Mouse (Mus musculus): Measurements from ENCODE around the gene Armh4. TPM values are rescaled to one million over a fixed set of nuclear protein-coding genes. Genes with fewer than 3 reads are reported as not detected.
A peak's percentile ranks its signal among the peaks of the same experiment; 100 is the strongest.
"Not testable (repeated sequence)": the region's sequence is repeated elsewhere in the genome, so short reads cannot be mapped to it uniquely, and the experiment has no call there.

Gene Armh4
- polyA plus RNA-seq (2012; rRNA removed), result 12.8 and 13.2 TPM in 2 replicates

DNA sequence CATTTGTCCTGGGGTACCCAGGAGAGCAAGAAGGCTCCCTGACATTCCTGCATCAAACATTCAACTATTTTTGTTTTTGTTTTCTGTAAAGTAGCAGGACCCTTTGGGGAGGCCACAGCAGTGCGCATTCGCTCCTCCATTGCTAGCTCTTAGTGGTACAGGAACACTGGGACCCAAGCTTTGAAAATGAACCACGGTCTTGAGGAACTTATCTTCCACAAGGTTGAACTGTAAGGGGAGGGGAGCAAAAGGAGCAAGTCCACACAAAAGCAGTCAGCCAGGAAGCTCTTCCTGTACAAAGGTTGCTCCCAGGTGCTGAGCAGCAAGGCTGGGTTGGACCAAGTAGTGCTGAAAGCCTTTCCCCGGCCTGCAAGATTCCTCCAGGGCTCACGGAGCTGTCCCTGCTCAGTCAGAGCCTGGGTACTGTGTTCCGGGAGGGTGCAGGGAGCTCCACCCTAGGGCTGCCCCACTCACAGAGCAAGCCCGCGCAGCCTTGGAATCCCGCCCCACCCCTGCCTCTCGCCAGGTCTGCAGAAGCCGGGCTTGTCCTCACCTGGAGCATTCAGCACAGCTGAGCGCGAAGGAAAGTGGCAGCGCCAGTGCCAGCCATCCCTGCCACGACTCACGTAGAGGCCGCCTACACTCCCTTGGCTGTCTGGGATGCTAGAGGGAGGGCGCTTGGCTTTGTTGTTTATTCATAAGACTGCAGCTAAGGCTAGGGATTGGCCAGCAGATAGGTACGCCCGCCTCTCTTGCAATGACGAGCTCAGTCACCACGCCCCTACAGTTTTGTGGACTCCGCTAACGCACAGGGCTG, at the start of gene Armh4:
Gene Armh4, minus strand, starts transcription at position 669 of the 817 bp plus-strand sequence.
- no peak within 1 kb of the TSS for H3K27ac ChIP-seq (ENCODE audit: insufficient read depth, low read length)
- H3K4me1 ChIP-seq (ENCODE audit: control insufficient read depth, insufficient read depth, low read length), result no peaks in the 10 kb centered on the region; the same call in 1 of the 2 replicates
- peak within 1 kb of the TSS; percentile 45 for H3K4me3 ChIP-seq (ENCODE audit: insufficient read depth, low read length)
- TF ChIP-seq CTCF (IDR thresholded peaks at IDR 0.05; ENCODE audit: extremely low read depth, insufficient read depth, low read length) (no peak), POLR2A (IDR thresholded peaks at IDR 0.05; ENCODE audit: extremely low read depth, insufficient read depth, low read length) (peak; percentile 93)

DNA sequence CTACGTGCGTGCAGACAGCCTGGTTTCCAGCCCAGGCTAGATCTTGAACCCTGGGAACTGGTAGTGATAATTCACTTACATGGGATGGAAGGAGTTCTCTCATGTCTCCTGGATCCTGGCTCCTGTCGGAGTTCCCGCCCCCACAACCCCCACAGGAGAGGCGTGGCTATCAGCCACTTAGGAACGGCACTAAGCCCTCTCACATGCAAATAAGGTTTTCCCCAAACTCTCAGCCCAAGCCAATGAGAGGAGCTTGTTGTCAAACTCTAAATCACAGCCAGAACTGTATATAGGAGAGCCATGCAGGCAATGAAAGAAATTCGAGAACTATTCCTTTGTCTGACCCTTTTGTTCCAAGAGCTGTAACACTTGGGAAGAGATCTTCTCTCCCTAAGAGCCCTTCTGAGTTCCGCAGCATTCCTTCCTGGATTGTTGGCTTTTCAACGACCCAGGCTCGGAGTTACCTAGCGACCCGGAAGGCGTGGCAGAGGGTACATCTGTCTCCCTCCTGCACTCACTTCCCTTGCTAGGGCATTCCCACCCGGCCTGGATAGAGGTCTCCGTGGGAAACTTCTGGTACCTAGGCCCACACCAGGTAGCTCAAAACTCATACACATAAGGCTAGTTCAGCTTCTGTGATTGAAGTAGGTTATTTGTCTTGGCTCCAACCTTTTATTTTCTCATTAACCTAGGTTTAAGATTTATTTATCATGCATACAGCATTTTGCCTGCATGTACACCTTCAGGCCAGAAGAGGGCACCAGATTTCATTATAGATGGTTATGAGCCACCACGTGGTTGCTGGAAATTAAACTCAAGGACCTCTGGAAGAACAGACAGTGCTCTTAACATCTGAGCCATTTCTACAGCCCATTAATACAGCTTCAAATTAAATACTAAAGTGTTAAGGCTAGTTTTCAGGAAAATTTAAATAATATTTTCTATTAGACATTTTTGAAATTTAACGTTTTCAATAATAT, 46.3 kb upstream of the Armh4 start:
- H3K4me3 ChIP-seq (ENCODE audit: insufficient read depth, low read length), result no peak overlapping the region
- no peaks in the 10 kb centered on the region for H3K4me1 ChIP-seq (ENCODE audit: control insufficient read depth, insufficient read depth, low read length)
- no peak overlapping the region for H3K27ac ChIP-seq (ENCODE audit: insufficient read depth, low read length)
- TF ChIP-seq CTCF (IDR thresholded peaks at IDR 0.05; ENCODE audit: extremely low read depth, insufficient read depth, low read length), result no peak
- TF ChIP-seq POLR2A (IDR thresholded peaks at IDR 0.05; ENCODE audit: extremely low read depth, insufficient read depth, low read length), result no peak

- not testable (repeated sequence) for H3K4me1 ChIP-seq (ENCODE audit: control insufficient read depth, insufficient read depth, low read length); H3K27ac ChIP-seq (ENCODE audit: insufficient read depth, low read length)
Measured at GRCm38 (mm10) chr14:49819721-49820440, 36.7 kb upstream of the Armh4 start.

DNA sequence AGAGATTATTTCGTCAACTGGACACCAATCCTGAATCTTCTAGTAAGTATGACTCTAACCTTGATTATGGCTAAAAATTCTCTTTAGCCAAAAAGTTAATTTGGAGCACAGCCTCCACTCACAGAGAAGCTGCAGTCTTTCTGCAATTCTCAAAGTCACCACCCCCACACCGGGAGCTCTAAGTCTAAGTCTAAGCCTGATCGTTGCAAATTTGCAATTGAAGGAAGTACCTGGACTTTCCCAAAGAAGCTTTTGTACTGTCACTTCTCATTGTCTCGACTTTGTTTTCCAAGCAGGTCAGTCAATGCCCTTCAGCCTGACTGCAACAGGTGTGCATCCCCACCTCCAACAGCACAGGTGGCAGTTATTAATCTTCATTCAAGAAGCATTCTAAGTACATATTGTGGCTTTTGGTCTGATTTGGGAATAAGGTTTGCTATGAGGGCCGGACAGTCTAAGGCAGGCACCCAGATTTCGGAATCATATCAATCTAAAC, 35.6 kb upstream of the Armh4 start:
- H3K4me3 ChIP-seq (ENCODE audit: insufficient read depth, low read length); H3K4me1 ChIP-seq (ENCODE audit: control insufficient read depth, insufficient read depth, low read length); H3K27ac ChIP-seq (ENCODE audit: insufficient read depth, low read length): not testable (repeated sequence)

More at GRCm38 (mm10) chr14:49819721-49820440, 36.7 kb upstream of the Armh4 start:
- H3K4me3 ChIP-seq (ENCODE audit: insufficient read depth, low read length), result not testable (repeated sequence)

- not testable (repeated sequence) for H3K27ac ChIP-seq (ENCODE audit: insufficient read depth, low read length); H3K4me1 ChIP-seq (ENCODE audit: control insufficient read depth, insufficient read depth, low read length); H3K4me3 ChIP-seq (ENCODE audit: insufficient read depth, low read length)
Measured at GRCm38 (mm10) chr14:49812966-49813365, 29.8 kb upstream of the Armh4 start.

DNA sequence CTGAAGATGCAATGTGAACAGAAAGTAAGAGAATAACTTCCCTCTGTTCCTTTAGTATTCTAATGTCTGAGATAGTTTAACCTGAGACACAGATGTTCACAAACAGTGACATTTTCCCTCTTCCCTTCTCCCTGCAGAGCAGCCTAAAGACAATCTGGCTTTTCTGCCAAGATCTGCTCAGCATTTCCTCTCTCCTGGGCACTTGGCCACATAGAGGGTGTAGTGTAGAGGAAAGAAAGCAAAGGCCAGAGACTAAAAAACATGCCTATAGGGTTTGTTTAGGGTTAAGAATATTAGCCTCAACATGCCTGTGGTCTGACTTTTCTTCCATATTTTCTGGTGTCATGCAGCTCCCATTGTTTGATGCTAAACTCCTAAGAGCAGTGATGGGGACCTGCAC, 21.9 kb upstream of the Armh4 start:
- H3K4me3 ChIP-seq (ENCODE audit: insufficient read depth, low read length); H3K4me1 ChIP-seq (ENCODE audit: control insufficient read depth, insufficient read depth, low read length); H3K27ac ChIP-seq (ENCODE audit: insufficient read depth, low read length): not testable (repeated sequence)

DNA sequence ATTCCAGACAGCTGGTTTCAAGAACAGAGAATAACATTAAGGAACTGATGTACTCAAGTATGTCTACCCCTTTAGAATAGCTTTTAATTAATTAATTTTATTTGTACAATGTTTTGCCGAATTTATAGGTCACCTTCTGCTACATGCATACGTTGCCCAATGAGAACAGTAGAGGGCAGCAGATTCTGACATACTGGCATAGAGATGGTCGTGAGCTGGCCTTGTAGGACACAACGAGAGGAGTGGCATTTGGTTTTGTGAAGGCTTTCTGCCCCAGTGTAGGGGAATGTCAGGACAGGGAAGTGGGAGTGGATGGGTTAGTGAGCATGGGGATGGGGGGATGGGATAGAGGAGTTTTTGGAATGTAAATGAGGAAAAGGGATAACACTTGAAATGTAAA, 18.3 kb upstream of the Armh4 start:
- Histone ChIP-seq H3K4me3 (ENCODE audit: insufficient read depth, low read length) (no peak overlapping the region), H3K4me1 (ENCODE audit: control insufficient read depth, insufficient read depth, low read length) (no peaks in the 10 kb centered on the region), H3K27ac (ENCODE audit: insufficient read depth, low read length) (no peak overlapping the region)
- TF ChIP-seq POLR2A (IDR thresholded peaks at IDR 0.05; ENCODE audit: extremely low read depth, insufficient read depth, low read length) (no peak), CTCF (IDR thresholded peaks at IDR 0.05; ENCODE audit: extremely low read depth, insufficient read depth, low read length) (peak; percentile 46)

- Histone ChIP-seq H3K27ac (ENCODE audit: insufficient read depth, low read length) (no peak overlapping the region), H3K4me3 (ENCODE audit: insufficient read depth, low read length) (no peak overlapping the region), H3K4me1 (ENCODE audit: control insufficient read depth, insufficient read depth, low read length) (no peaks in the 10 kb centered on the region)
- TF ChIP-seq CTCF (IDR thresholded peaks at IDR 0.05; ENCODE audit: extremely low read depth, insufficient read depth, low read length), result no peak
- TF ChIP-seq POLR2A (IDR thresholded peaks at IDR 0.05; ENCODE audit: extremely low read depth, insufficient read depth, low read length), result no peak
Measured at GRCm38 (mm10) chr14:49793948-49794347, 10.8 kb upstream of the Armh4 start.

- H3K4me1 ChIP-seq (ENCODE audit: control insufficient read depth, insufficient read depth, low read length), result no peaks in the 10 kb centered on the region
- no peak overlapping the region for H3K27ac ChIP-seq (ENCODE audit: insufficient read depth, low read length)
- no peak overlapping the region for H3K4me3 ChIP-seq (ENCODE audit: insufficient read depth, low read length)
- TF ChIP-seq CTCF (IDR thresholded peaks at IDR 0.05; ENCODE audit: extremely low read depth, insufficient read depth, low read length) (no peak), POLR2A (IDR thresholded peaks at IDR 0.05; ENCODE audit: extremely low read depth, insufficient read depth, low read length) (no peak)
Measured at GRCm38 (mm10) chr14:49790542-49790941, 7.4 kb upstream of the Armh4 start.
